Mouse (Mus musculus): ENCODE data around the gene Nbea.
A peak's percentile ranks its signal among the peaks of the same experiment; 100 is the strongest.
"Not testable (repeated sequence)": the region's sequence is repeated elsewhere in the genome, so short reads cannot be mapped to it uniquely, and the experiment has no call there.

Gene Nbea

DNA sequence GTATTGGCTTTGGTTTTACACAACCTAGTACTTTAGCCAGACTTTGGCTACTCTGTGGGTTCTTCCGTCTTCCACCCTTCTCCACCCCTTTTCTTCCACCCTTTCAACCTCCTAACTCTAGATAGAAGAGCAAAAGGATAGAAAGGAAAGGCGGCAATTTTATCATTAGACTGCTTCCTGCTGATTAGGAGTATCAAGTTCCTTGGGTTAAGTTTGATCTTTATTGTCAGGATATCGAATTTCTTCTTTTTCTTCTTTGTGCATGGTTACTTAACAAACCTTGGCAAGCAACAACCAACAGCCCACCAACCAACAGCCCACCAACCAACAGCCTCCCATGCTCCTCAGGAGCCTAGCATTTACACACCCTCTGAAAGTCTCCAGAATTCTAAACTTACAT is 165.0 kb downstream of the Nbea start:
- DNase-seq = no peak

DNA sequence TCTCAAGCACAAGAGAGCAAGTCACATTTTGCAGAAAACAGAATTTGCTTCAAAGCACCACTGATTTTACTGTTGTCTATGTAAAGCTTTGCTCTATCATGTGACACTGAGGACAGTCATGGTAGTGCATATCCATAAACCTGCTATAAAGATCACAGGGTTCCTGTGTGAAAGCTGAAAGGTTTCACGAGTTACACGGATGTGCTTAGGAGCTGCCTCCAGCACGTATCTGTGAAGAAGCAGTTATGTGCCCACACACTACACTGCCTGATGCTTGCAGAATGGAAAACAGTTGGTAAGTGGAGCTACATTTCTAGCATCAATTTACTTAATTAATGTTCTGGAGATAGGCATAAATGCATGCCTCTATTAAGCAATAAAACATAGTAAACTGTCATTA is 172.4 kb downstream of the Nbea start:
- DNase-seq = no peak

DNA sequence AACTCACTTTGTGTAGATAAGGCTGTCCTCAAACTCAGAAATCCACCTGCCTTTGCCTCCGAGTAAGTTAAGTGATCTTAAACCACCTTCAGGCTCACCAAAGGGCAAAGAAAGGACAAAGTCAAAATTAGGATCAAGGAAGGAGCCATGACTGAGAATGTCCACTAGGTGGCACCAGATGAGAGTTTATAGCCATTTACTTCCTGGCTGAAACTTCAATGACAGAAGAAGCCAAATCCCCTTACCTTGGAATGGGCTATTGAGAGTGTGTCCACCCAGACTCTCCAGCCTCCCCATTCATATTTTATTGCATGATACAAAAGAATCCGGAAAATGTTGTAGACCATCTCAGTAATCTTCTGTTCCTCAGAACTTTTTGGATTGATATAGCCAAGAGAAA is 175.5 kb downstream of the Nbea start:
- DNase-seq = peak; percentile 61

DNA sequence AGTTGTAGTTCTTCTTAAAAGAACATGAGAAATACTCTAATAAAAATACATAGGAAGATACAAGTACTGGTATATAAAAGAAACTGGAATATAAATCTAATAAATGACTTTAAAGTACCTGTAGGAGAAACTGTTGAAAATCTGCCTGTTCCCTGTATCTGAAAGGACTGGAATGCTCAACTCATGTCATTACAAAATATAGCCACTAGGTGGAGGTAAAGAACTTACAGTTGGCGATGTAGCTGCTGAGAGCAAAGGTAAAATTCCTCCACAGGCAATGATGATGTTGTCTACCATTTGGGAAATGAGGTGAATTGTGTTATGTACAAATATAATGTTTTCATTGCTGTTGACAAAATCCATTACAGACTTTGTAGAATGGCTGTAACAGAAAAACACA is 183.2 kb downstream of the Nbea start:
- peak; percentile 34 for DNase-seq

DNA sequence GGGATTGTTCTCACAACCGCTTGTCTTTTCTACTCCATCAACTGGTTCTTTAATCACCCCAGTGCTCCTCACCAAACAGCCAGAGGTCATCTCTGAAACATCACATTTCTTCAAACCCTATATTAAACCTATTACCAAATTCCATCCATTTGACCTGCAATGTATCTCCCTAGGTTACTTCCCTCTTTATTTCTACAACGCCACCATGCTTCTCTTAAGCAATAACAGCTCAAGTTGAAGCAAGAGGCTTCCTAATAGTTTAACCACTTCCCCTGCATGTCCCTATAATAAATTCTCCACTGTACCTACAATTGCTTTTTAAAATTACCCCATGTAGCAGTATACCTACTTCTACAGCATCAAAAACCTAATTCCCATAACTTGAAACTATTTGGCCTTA is 205.1 kb downstream of the Nbea start:
- DNase-seq = peak; percentile 5

DNA sequence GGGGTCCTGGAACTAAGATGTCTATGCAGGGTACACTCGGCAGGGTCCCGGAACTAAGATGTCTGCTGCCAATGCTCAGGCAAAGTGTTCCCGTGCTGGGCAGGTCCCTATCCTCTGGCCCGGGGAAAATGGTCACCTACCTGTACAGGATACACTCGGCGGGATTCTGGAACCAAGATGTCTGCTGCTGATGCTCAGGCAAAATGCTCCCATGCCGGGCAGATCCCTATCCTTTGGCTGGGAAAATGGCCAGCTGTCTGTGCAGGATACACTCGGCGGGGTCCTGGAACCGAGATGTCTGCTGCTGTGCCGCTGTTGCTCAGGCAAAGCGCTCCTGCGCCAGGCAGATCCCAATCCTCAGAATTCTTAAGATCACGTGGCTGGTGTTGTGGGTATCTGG is 206.5 kb downstream of the Nbea start:
- not testable (repeated sequence) for DNase-seq

DNA sequence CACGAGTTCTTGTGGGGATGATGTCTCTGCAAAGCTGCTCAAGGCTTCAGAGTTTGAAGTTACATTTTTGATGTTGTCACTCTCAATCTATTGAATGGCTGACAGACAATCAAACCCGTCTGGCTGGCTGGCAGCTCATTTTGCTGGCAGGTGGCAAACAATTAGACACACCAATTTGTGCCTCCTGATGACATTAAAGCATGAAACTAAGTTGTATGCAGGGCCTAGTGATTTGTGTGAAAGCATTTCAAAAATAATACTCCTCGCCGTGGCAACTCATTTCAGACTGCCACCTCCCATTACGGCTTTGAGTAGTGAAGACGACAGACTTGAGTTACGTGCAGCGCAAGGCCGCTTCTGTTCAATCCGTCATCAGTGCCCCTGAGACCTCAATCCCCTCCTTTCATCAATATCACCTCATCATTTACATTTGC is 217.8 kb downstream of the Nbea start:
- DNase-seq = no peak

DNA sequence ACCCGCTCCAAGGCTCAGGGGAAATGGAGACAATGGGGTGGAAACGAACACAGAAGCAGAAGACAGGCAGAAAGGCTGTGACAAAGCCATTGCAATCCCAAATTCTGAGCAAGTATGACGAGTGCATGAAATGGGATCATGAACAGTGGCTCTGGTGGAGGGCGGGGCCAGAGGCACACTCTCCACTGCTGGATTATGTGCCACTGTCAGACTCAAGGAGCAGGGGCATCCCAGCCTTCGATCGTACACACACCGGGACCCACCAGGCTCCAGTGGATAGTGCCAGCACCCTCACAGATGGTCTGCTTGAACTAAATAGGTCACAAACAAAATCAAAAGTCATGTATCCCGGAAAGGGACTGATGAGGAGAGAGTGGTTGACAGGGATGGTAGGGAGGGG is 220.5 kb downstream of the Nbea start:
- DNase-seq = no peak

DNA sequence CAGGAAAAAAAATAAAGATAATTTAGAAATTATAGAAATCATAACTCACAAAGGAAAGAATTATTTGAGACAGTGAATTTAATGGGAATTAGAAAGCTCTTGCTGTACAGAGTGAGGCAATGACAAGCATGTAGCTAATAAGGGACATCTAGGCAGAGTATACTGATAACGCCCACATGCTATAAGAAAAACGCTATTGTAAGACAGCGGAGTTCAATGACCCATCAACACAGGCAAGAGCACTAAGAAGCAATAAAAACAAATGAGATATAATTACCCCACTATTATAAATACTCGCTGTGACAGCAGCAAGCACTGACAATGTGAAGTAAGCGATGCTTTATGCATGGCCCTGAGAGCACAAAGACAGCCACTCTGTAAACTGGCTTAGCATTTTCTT is 233.5 kb downstream of the Nbea start:
- no peak for DNase-seq

DNA sequence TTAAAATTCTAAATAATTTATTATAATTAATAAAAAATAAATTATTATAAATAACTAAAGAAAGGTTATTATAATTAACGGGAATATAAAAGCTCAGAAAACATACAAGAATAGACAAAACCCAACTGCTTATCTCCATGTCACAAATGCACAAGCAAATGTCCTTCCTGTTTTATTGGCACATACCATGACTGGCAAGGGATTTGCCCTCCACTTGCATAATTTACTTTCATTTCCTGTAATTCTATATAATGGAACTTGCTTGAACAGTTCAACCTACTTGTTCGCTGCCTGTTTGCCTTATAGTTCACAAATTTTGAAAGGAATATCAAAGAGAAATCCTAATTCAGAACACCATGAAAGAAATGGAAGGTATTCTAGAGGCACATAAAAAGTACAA is 234.4 kb downstream of the Nbea start:
- no peak for DNase-seq

DNA sequence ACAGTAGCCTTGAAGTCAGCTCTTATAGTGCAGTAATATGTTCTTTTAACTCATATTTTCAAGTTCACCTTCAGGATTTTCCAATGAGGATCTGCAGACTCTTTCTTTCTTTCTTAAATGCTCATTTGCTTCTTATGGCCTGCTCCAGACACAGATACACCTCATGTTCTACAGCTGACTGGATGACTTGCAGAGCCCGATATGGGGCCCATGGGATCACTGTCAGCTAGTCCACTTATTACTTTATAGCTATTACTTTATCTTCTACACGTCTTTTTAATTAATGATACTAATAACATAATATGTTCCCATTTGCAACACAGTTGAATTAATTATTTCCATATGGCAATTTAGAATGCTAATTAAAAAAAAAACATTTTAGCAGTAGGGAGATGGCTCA is 256.2 kb downstream of the Nbea start:
- DNase-seq = no peak

DNA sequence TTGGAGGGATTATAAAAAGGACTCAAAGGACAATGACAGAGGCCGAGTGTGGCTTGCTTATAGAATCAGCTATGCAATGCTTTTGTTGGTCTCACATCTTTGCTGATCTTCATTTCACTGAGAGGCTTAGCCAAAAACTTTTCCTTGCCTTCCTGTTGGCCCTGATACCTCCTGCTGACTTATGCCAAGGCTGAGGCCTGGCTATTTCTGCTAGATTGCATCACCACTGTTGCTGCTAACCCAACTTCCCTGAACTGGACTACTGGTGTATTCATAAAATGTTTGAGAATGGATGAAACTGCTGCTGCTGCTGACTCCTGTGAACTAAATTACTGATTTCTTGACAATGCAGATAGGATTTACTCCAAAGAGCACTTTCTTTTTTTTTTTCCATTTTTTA is 274.2 kb downstream of the Nbea start:
- peak; percentile 6 for DNase-seq

DNA sequence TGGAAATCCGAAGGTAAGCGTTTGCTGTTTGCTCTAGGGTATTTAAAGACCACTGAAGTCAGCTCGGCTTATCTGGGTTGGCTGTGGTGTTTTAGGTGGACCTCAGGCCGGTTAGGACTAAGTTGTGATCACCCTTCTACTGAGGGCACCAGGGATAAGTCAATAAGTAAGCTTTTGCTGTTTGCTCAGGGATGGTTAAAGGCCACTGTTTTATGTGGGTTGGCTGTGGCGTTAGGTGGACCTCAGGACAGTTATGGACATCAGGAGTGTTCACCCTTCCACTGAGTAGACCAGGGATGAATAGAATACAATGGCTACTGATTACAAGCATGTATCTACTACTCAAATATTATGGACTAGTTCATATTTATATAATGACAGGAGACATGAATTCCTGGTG is 292.9 kb downstream of the Nbea start:
- no peak for DNase-seq

DNA sequence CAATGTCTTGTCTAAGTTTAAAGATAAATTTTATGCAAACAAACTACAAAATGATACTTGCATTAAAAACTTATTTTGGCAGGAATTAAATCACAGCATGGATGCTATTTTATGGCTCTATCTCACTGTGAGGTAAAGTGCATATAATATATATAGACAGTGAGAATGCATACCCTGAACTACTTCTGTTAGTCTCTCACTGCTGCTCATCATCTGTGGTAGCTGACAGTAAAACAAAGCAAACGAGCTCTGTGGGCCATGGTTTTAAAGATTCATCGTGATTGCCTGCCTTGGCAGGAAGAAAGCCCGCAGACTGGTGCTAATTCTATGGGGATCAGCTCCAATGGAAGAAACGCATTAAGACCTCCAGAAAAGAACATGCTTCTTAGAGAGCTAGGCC is 294.3 kb downstream of the Nbea start:
- DNase-seq = no peak

DNA sequence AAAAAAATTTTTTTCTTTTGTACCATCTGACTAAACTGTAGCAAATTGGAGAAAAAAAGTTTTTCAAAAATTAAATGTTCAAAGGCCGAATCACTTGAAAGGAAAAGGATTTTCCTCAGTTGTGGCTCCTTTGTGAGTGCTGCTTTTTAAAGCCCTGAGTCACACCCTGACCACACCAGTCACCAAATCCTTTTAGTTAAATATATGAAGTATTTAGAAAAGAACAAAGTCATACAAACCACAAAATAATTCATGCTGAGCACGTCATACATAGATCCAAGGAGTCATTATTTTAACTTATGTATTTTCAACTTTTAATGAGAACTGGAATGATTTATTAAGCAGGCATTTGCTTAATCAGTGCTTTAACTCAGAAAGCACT is 295.7 kb downstream of the Nbea start:
- no peak for DNase-seq

DNA sequence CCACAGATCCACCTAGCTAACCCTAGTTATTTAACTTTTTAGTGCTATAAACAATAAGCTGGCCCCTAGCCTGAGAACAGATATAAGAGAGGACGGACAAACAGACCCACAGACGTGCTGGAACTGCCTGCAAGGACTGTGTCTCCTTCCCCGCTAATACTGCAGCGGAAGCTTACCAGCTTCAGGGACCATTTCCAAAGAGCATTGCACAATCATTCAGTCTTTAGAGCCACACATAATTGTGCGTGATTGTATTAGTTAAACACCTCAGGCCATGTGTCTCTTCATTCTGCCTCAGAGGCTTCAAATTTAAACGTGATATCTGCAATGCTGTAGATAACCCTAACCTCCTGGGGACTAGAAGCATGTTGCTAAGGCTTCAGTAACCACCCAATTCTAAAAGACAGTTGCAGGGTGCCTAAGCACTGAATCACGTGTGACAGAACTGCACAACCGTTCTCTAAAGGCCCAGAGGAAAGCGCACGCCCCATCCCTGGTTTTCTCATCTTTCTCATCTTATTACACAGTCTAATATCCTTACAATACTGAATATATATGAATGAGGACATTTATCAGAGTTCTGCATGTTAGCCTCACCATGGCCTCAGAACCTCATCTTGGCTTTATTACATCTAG is 296.2 kb downstream of the Nbea start:
- peak; percentile 8 for DNase-seq

DNA sequence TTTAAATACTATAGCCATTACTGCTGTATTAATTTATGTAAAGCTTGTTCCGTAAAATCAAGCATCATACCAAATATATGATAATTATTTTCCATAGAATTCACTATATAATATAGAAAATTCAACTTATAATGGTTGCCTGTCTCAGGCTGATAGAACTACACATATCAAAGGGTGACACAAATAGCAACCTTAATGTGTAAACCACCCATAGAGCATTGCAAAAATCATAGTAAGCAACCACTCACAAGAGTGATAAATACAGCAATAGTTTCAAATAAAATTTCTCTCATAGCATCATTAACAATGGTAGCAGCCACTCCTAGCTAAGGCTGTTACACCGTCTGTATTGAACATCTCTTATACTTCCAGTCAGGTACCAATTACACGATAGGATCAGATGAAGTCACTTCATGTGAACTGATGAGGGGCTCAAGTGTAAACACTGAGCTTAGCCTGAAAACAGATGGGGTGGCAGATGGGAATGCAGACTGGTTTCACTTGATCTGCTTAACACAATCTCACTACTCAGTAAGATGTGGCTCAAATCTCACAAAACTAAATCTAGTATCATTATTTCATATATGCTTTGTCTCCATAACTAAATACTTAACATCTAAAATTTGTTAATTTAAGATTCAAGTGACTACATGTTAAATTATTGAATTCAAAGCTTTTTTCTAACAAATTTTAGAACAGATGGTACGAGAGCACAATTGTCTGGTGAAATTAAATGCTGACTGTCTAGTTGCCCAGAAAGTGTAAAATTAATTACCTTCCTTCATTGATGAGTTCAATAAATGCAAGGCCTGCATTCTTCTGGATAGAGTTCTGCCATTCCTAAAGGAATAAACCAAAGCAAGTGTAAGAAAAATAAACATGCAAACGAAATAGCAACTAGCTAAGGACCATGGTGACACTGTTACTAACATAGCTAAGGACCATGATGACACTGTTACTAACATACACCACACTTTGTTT is 310.3 kb downstream of the Nbea start:
- no peak for DNase-seq

DNA sequence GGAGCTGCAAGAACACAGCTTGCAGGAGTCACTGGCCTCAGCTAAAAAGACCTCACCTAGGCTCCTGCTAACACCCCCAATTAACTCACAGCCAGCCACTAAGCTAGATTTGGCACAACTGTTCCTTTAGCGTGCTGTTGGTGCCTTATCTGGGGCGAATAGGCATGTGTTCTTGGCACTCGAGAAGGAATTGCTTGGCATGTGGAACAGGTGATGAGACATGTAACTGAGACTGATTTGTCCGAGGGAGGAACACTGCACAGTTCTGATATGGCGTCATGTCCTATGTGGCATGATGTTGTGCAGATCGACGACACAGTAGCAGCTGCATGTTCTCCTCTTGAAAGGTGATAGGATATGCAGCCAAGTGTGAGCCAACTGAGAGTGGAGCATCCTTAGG is 331.0 kb downstream of the Nbea start:
- no peak for DNase-seq

DNA sequence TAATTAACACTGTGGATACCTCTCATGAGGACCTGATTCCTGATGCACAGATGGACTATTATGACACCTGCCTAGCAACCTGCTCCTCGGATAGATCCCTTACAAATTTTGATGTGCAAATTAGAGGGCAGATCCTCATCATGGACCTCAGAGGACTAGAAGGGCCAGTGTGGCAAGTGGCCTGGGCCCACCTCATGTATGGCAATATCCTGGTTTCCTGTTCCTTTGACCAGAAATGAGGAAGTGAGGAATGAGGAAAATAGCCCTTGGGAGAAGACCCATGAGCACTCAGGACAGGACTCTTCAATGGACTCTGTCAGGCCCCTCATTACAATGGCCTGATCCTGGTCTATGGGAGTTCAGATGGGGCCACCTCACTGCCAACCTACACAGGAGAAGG is 336.4 kb downstream of the Nbea start:
- DNase-seq = no peak

DNA sequence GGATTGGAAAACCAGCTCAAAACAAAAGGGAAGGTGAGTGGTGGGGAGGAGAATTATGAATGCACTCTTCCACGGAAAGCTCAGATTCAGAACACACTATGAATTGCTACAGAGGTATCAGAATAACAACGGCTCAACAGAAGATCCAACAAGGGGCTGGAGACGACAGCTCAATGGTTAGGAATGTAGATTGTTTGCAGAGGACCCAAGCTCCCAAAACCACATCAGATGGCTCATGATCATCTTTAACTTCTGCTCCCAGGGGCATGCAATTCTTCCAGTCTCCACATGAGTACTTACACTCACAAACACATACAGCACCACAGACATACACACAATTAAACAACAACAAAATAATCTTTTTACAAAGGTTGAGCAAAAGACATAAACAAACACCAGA is 346.3 kb downstream of the Nbea start:
- DNase-seq = no peak

DNA sequence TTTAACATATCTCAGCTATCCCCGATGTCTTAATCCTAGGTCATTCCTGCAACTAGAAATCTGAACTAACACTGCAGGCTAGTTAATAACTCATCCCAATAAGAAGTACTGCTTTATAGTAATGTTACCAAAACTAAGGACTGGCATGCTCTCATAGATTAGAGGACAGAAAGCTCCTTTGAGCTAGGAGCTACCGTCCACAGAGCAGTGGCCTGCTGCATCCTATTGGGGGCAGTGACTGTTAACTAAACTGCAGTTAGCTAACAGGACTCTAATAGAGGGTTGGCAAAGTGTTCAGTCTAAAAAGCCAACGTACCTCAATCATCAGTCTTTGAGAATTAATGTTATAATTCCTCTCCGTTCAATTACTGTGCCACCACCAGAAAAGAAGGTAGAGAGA is 348.3 kb downstream of the Nbea start:
- no peak for DNase-seq

DNA sequence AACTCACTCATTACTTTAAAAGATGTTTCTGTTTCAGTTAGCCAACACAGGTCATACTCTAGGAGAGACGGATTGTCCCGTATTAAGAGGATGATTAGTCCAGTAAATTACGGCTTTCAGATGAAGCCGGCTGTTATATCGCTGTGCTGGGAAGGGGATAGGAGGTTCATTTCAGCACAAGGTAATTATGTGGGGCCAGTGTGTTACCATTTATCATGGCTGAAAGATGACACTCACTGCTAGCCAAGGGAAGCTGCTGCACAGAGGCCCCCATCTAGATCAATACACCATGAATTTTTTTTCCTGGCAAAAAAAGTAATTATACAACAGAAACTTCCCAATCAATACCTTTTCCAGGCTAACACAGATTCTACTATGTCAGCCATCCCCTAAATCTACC is 353.3 kb downstream of the Nbea start:
- no peak for DNase-seq

DNA sequence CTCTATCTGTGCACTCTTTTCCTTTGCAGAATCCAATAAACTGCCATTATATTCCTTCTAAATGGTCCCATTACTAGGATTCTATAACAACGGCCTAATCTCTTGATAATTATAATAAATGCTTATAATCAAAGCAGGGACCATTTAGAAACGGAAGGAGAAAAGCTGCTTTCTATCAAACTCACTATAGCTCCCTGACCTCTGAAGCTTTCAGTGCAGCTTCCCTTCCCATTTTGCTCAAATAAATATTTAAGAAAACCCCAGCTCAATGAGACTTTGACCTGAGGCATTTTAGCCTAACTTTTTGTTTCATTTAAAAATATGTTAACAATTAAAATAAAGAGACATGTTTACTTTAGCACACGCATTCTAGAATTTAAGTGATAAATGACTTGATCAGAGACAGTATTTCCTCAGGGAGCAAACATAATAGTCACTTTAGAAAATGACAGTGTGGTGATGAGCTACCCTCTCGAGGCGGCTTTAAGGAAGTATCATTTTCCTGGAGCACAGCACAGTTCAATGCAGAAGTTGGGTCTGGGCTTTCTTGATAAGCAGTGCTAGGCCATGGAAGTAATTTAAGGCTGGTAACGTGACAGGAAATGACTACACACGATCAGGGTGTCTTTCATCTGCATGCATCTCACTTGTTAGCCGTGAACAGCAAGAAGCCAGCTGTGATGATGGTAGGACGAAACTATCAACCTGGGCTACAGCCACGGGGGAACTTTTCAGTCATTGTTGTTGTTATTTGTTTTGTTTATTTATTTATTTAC is 354.8 kb downstream of the Nbea start:
- DNase-seq = peak; percentile 5

DNA sequence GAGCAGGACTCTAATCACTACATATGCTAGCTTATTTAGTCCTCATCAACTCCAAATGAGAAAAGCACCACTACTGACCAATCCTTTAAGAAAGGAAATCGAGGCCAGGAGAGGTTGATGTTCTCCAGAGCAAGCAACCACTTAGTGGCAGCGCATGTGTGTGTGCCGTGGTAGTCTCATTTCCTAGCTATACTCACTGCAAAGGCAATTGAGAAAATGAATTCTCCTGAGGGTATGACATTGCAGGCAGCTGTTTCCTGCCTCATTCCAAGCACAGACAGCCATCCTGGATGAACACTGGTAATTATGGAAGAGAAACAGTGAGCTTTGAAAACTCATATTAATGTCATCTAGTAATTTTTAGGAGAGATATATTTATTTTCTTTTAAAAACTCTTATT is 358.6 kb downstream of the Nbea start:
- no peak for DNase-seq

All from lung, postnatal 36 days (tissue).